Mouse (Mus musculus): ENCODE data around the gene Six1. TPM values are rescaled to one million over a fixed set of nuclear protein-coding genes. Genes with fewer than 3 reads are reported as not detected.

Gene Six1
- polyA plus RNA-seq, 1 experiment from 2014 or later, result 1.9 TPM

DNA sequence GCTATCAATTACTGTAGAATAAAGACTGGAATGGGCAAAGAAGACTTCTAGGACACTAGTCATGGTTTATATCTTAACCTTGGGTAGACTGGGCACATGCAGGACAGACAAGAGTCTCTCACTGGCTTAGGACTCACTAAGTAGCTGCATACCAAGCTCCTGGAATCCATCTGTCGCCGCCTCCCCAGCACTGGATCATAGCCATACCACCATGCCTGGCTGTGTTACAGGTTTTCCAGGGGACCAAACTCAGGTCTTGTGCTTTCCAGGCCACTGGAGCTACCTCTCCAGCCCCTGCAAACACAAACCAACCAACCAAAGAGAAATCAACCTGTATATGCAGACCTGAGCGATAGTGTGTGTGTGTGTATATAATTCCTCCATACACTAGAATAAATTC is 57.0 kb downstream of the Six1 start:
- WGBS, result 96% methylated on average over 3 of the region's 3 CpGs
- H3K9me3 ChIP-seq (replicated peaks; ENCODE audit: control insufficient read depth, low read length), result no peaks in the 10 kb centered on the region
- no peak overlapping the region for H3K27ac ChIP-seq (ENCODE audit: low read length)
- H3K36me3 ChIP-seq (ENCODE audit: control insufficient read depth, insufficient read depth, low read length), result no peaks in the 10 kb centered on the region
- H3K4me1 ChIP-seq (ENCODE audit: control insufficient read depth, insufficient read depth, low read length), result no peaks in the 10 kb centered on the region
- H3K4me2 ChIP-seq (ENCODE audit: low read depth, low read length), result no peak overlapping the region
- no peaks in the 10 kb centered on the region for H3K27me3 ChIP-seq (ENCODE audit: control insufficient read depth, insufficient read depth, low read length)
- no peak overlapping the region for H3K9ac ChIP-seq (ENCODE audit: low read length)
- ATAC-seq (ENCODE audit: insufficient read depth, low FRiP score), result no peak
- H3K4me3 ChIP-seq (replicated peaks; ENCODE audit: low read length), result no peak overlapping the region

Other genes starting within 250 kb of the Six1 start
- not detected in 2 replicates for gene Six6, start 114.0 kb downstream of the Six1 start, polyA plus RNA-seq (2015; fragmentation: Nextera tagmentation; extraction: Ambion mirVana)
- gene 4930447C04Rik, start 113.1 kb downstream of the Six1 start, polyA plus RNA-seq (2015; fragmentation: Nextera tagmentation; extraction: Ambion mirVana), result 1.6 and 1.7 TPM in 2 replicates
- gene Six4, start 59.6 kb upstream of the Six1 start, polyA plus RNA-seq (2015; fragmentation: Nextera tagmentation; extraction: Ambion mirVana), result 0.56 and 0.71 TPM in 2 replicates
- gene Mnat1, start 69.8 kb upstream of the Six1 start, polyA plus RNA-seq (2015; fragmentation: Nextera tagmentation; extraction: Ambion mirVana), result 24.4 and 25.9 TPM in 2 replicates
- gene Trmt5, start 232.8 kb upstream of the Six1 start, polyA plus RNA-seq (2015; fragmentation: Nextera tagmentation; extraction: Ambion mirVana), result 15.7 TPM in 2 replicates
- 5.1 and 8.3 TPM in 2 replicates for gene Slc38a6, start 232.9 kb upstream of the Six1 start, polyA plus RNA-seq (2015; fragmentation: Nextera tagmentation; extraction: Ambion mirVana)

All from stomach, embryonic 16.5 days (tissue).